Mouse (Mus musculus) sigmoid colon, adult 10 weeks (tissue): ENCODE results near the gene Gpr101. TPM values are rescaled to one million over a fixed set of nuclear protein-coding genes. Genes with fewer than 3 reads are reported as not detected.

Experiments used
- polyA plus RNA-seq: library from polyadenylated mRNA; stranded (reverse); fragments of 350-450 nt; fragmentation: Illumina TruSeq; extraction: RNeasy Lipid Tissue Mini Kit (QIAGEN cat#74804); gene quantifications from one replicate; pipeline ENCODE4 v1.2.3, GENCODE M21; 2014; ENCODE audit warnings: low read depth, low replicate concordance

Gene Gpr101
- polyA plus RNA-seq, result not detected

GRCm38 (mm10) chrX:57503634-57504033, at the start of gene Gpr101:
Gene Gpr101, minus strand, starts transcription at chrX:57503757.

Other genes with a start within 250 kb of the Gpr101 start
- gene Arhgef6, start 165.0 kb downstream of the Gpr101 start, polyA plus RNA-seq, result 27.6 TPM
- 104 TPM for gene Rbmx, start 110.7 kb downstream of the Gpr101 start, polyA plus RNA-seq
- not detected for gene Gm364, start 94.6 kb downstream of the Gpr101 start, polyA plus RNA-seq